Mouse (Mus musculus) hindbrain, embryonic 13.5 days (tissue): Measurements from ENCODE around the gene Arfip1. TPM values are rescaled to one million over a fixed set of nuclear protein-coding genes. Genes with fewer than 3 reads are reported as not detected.
"Not testable (repeated sequence)": the region's sequence is repeated elsewhere in the genome, so short reads cannot be mapped to it uniquely, and the experiment has no call there.

Source experiments
- ATAC-seq: fragments of 200-750 bp; cut with Nextera tagmentation; 2 replicates; pipeline ENCODE4 v1.8.0; 2017; ENCODE audit warnings: moderate TSS enrichment; ENCODE audit not compliant: low FRiP score
- H3K27ac ChIP-seq: fragments of 300-500 bp; sonication (generic); 2 replicates; pipeline ENCODE4 v1.5.1; 2015; ENCODE audit warnings: inconsistent platforms, mild to moderate bottlenecking, moderate library complexity
- H3K27me3 ChIP-seq: fragments of 300-500 bp; sonication (generic); 2 replicates; pipeline ENCODE4 v1.6.1; 2015; ENCODE audit warnings: mild to moderate bottlenecking, inconsistent platforms
- H3K36me3 ChIP-seq: fragments of 300-500 bp; sonication (generic); 2 replicates; pipeline ENCODE4 v1.6.1; 2015; ENCODE audit warnings: mild to moderate bottlenecking, inconsistent platforms
- H3K4me1 ChIP-seq: fragments of 300-500 bp; sonication (generic); replicated peaks from 2 replicates; pipeline ENCODE4 v1.6.1; 2015; ENCODE audit warnings: inconsistent platforms
- H3K4me2 ChIP-seq: fragments of 300-500 bp; sonication (generic); 2 replicates; pipeline ENCODE4 v1.6.1; 2015; ENCODE audit warnings: inconsistent platforms, mild to moderate bottlenecking, moderate library complexity
- H3K4me3 ChIP-seq: fragments of 300-500 bp; sonication (generic); 2 replicates; pipeline ENCODE4 v1.5.1; 2015; ENCODE audit warnings: mild to moderate bottlenecking, inconsistent platforms
- H3K9ac ChIP-seq: fragments of 300-500 bp; sonication (generic); 2 replicates; pipeline ENCODE4 v1.6.1; 2015; ENCODE audit warnings: mild to moderate bottlenecking, inconsistent platforms
- H3K9me3 ChIP-seq: fragments of 300-500 bp; sonication (generic); 2 replicates; pipeline ENCODE4 v1.6.1; 2016; ENCODE audit warnings: inconsistent platforms
- WGBS: fragments of 180-500 bp; shearing (Covaris S2); methylation state at CpG from one replicate; pipeline ENCODE4 v1.1.7; 2015; 5-methylcytosine and 5-hydroxymethylcytosine counted together
- polyA plus RNA-seq: library from polyadenylated mRNA; unstranded; fragments of >200 nt; fragmentation: Nextera tagmentation; extraction: Ambion mirVana; gene quantifications from 2 replicates; pipeline ENCODE4 v1.2.1, GENCODE M21; 2015

Arfip1 gene
- polyA plus RNA-seq, 1 experiment from 2014 or later, result 27.5 TPM

GRCm38 (mm10) chr3:84563415-84563814 is 19.0 kb downstream of the Arfip1 start:
- Histone ChIP-seq H3K9me3 (no peaks in the 10 kb centered on the region), H3K4me3 (no peak overlapping the region), H3K9ac (no peak overlapping the region), H3K36me3 (no peaks in the 10 kb centered on the region), H3K27me3 (no peaks in the 10 kb centered on the region), H3K4me1 (no peaks in the 10 kb centered on the region), H3K4me2 (no peak overlapping the region), H3K27ac (no peak overlapping the region)
- no peak for ATAC-seq
- WGBS, result 95% methylated on average over 4 of the region's 4 CpGs

GRCm38 (mm10) chr3:84562911-84563310 is 19.5 kb downstream of the Arfip1 start:
- H3K4me3 ChIP-seq, H3K4me2 ChIP-seq, H3K9me3 ChIP-seq, H3K4me1 ChIP-seq, H3K9ac ChIP-seq, H3K27me3 ChIP-seq, H3K36me3 ChIP-seq, H3K27ac ChIP-seq, ATAC-seq: not testable (repeated sequence)
- 98% methylated on average over 2 of the region's 2 CpGs for WGBS

- Histone ChIP-seq H3K27ac (no peak overlapping the region), H3K4me1 (no peaks in the 10 kb centered on the region), H3K36me3 (no peaks in the 10 kb centered on the region), H3K27me3 (no peaks in the 10 kb centered on the region), H3K9ac (no peak overlapping the region), H3K4me3 (no peak overlapping the region), H3K4me2 (no peak overlapping the region), H3K9me3 (no peaks in the 10 kb centered on the region)
- ATAC-seq, result no peak
- WGBS, result 93% methylated on average over 3 of the region's 3 CpGs
These were observed 24.1 kb downstream of the Arfip1 start for GRCm38 (mm10) chr3:84558301-84558700.

GRCm38 (mm10) chr3:84555780-84556179 is 26.6 kb downstream of the Arfip1 start:
- WGBS, result 85% methylated on average over 3 of the region's 3 CpGs
- ATAC-seq, result no peak
- Histone ChIP-seq H3K36me3 (no peaks in the 10 kb centered on the region), H3K9me3 (no peaks in the 10 kb centered on the region), H3K4me3 (no peak overlapping the region), H3K9ac (no peak overlapping the region), H3K27me3 (no peaks in the 10 kb centered on the region), H3K4me2 (no peak overlapping the region), H3K4me1 (no peaks in the 10 kb centered on the region), H3K27ac (no peak overlapping the region)

GRCm38 (mm10) chr3:84547177-84547576 is 35.2 kb downstream of the Arfip1 start:
- Histone ChIP-seq H3K4me2 (no peak overlapping the region), H3K36me3 (no peaks in the 10 kb centered on the region; the same call in 1 of the 2 replicates), H3K4me1 (no peaks in the 10 kb centered on the region), H3K9ac (no peak overlapping the region), H3K9me3 (no peaks in the 10 kb centered on the region), H3K27me3 (no peaks in the 10 kb centered on the region), H3K27ac (no peak overlapping the region), H3K4me3 (no peak overlapping the region)
- WGBS, result 80% methylated on average over 8 of the region's 8 CpGs
- ATAC-seq, result no peak

GRCm38 (mm10) chr3:84542450-84542849 is 40.0 kb downstream of the Arfip1 start:
- 19% methylated on average over 3 of the region's 3 CpGs for WGBS
- H3K9me3 ChIP-seq, ATAC-seq: not testable (repeated sequence)

GRCm38 (mm10) chr3:84541881-84542280 is 40.5 kb downstream of the Arfip1 start:
- ATAC-seq, result no peak
- no peak overlapping the region for H3K9ac ChIP-seq
- no peaks in the 10 kb centered on the region; the same call in 1 of the 2 replicates for H3K36me3 ChIP-seq
- H3K4me3 ChIP-seq, result no peak overlapping the region
- H3K9me3 ChIP-seq, result no peaks in the 10 kb centered on the region
- no peak overlapping the region for H3K4me2 ChIP-seq
- no peak overlapping the region for H3K27ac ChIP-seq
- H3K27me3 ChIP-seq, result no peaks in the 10 kb centered on the region
- H3K4me1 ChIP-seq, result 0 out of 2 replicates have a peak, but pooled peaks cover 4% of the 10 kb centered on the region
- WGBS, result 78% methylated on average over 1 of the region's 1 CpGs

More at GRCm38 (mm10) chr3:84542450-84542849, 40.0 kb downstream of the Arfip1 start:
- not testable (repeated sequence) for H3K36me3 ChIP-seq, H3K9ac ChIP-seq, H3K4me1 ChIP-seq, H3K27me3 ChIP-seq, H3K27ac ChIP-seq, H3K4me3 ChIP-seq, H3K4me2 ChIP-seq

- no peak for ATAC-seq
- H3K9me3 ChIP-seq, result no peaks in the 10 kb centered on the region
- no peak overlapping the region for H3K9ac ChIP-seq
- no peak overlapping the region for H3K4me3 ChIP-seq
- H3K27me3 ChIP-seq, result no peaks in the 10 kb centered on the region
- H3K36me3 ChIP-seq, result no peaks in the 10 kb centered on the region; the same call in 1 of the 2 replicates
- H3K4me1 ChIP-seq, result 0 out of 2 replicates have a peak, but pooled peaks cover 4% of the 10 kb centered on the region
- no peak overlapping the region for H3K27ac ChIP-seq
- H3K4me2 ChIP-seq, result no peak overlapping the region
These were observed 41.8 kb downstream of the Arfip1 start for GRCm38 (mm10) chr3:84540640-84541039.

- no peaks in the 10 kb centered on the region for H3K36me3 ChIP-seq
- ATAC-seq, result no peak
- 83% methylated on average over 6 of the region's 6 CpGs for WGBS
- 0 out of 2 replicates have a peak, but pooled peaks cover 4% of the 10 kb centered on the region for H3K4me1 ChIP-seq
- no peak overlapping the region for H3K4me3 ChIP-seq
- no peak overlapping the region for H3K9ac ChIP-seq
- H3K27ac ChIP-seq, result no peak overlapping the region
- H3K27me3 ChIP-seq, result no peaks in the 10 kb centered on the region
- H3K4me2 ChIP-seq, result no peak overlapping the region
- H3K9me3 ChIP-seq, result no peaks in the 10 kb centered on the region
These were observed 45.4 kb downstream of the Arfip1 start for GRCm38 (mm10) chr3:84536987-84537386.

- WGBS, result 77% methylated on average over 5 of the region's 5 CpGs
- Histone ChIP-seq H3K9me3 (no peaks in the 10 kb centered on the region), H3K27ac (no peak overlapping the region), H3K9ac (no peak overlapping the region), H3K4me3 (no peak overlapping the region), H3K27me3 (no peaks in the 10 kb centered on the region), H3K36me3 (no peaks in the 10 kb centered on the region), H3K4me1 (no peaks in the 10 kb centered on the region), H3K4me2 (no peak overlapping the region)
- no peak for ATAC-seq
These were observed 49.2 kb downstream of the Arfip1 start for GRCm38 (mm10) chr3:84533227-84533626.

GRCm38 (mm10) chr3:84529021-84529420 is 53.4 kb downstream of the Arfip1 start:
- WGBS, result 80% methylated on average over 2 of the region's 2 CpGs
- Histone ChIP-seq H3K9me3 (no peaks in the 10 kb centered on the region), H3K27ac (no peak overlapping the region), H3K4me1 (no peaks in the 10 kb centered on the region), H3K27me3 (no peaks in the 10 kb centered on the region), H3K4me2 (no peak overlapping the region), H3K36me3 (no peaks in the 10 kb centered on the region; the same call in 1 of the 2 replicates), H3K9ac (no peak overlapping the region), H3K4me3 (no peak overlapping the region)
- ATAC-seq, result no peak

- Histone ChIP-seq H3K9ac (no peak overlapping the region), H3K9me3 (no peaks in the 10 kb centered on the region), H3K4me1 (no peaks in the 10 kb centered on the region), H3K4me3 (no peak overlapping the region), H3K27me3 (no peaks in the 10 kb centered on the region), H3K27ac (no peak overlapping the region), H3K36me3 (no peaks in the 10 kb centered on the region; the same call in 1 of the 2 replicates), H3K4me2 (no peak overlapping the region)
- no peak for ATAC-seq
- WGBS, result 87% methylated on average over 1 of the region's 1 CpGs
These were observed 57.5 kb downstream of the Arfip1 start for GRCm38 (mm10) chr3:84524952-84525351.

GRCm38 (mm10) chr3:84516163-84516562 is 66.3 kb downstream of the Arfip1 start:
- no peak for ATAC-seq
- Histone ChIP-seq H3K36me3 (peaks cover 5% of the 10 kb centered on the region), H3K27me3 (no peaks in the 10 kb centered on the region), H3K4me3 (no peak overlapping the region), H3K27ac (no peak overlapping the region), H3K9ac (no peak overlapping the region), H3K9me3 (no peaks in the 10 kb centered on the region), H3K4me2 (no peak overlapping the region), H3K4me1 (no peaks in the 10 kb centered on the region)
- WGBS, result 95% methylated on average over 3 of the region's 3 CpGs
